9 mouse cellular contexts compared by ENCODE assay signal in the genomic region with DNA sequence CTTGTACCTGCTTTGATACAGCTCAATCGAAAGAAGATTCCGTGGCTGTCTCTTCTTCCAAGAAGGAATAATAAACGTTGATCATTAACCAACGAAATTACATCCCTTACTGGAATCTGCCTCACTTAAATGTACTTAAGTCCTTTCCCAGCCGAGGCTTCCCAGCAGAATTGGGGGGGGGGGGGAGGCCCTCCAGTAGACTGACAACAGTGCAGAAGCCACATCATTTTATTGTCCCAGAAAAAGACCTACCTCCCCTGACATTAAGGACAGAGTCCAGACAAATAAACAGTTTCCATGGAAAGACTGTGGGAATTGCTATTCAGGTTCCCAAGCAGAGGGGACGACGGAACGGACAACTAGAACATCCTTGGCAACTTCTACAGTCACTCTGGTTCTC. TPM values are rescaled to one million over a fixed set of nuclear protein-coding genes. Genes with fewer than 3 reads are reported as not detected.
A peak's percentile ranks its signal among the peaks of the same experiment; 100 is the strongest.
DNase-seq lines count a peak whose midpoint lies in the region; ATAC-seq and TF ChIP-seq lines count a peak whose summit lies in the region.
"Had no signal": no experiment of that assay in that cellular context is flagged by ENCODE, and none has a peak within 500 bp of the region (broad histone marks: within the 10 kb centered on the region; RNA-seq: fewer than 3 reads in every experiment).

No protein-coding gene starts in this region.

- H3K4me2 ChIP-seq in neural tube, embryonic 11.5 days (ENCODE audit: low read depth) = peak overlapping the region; percentile 96; the same call in 1 of the 2 replicates
- peak overlapping the region; percentile 98 for H3K4me2 ChIP-seq in liver, embryonic 11.5 days

- no peak for TF ChIP-seq EP300 in heart, adult 2 months (IDR thresholded peaks at IDR 0.05; ENCODE audit: insufficient read depth, low read depth, low read length)

- no peaks in the 10 kb centered on the region for H3K36me3 ChIP-seq in heart, adult 2 months (ENCODE audit: control insufficient read depth, insufficient read depth, low read length)
- no peaks in the 10 kb centered on the region for H3K36me3 ChIP-seq in neural tube, embryonic 11.5 days (ENCODE audit: control insufficient read depth, insufficient read depth, low read length)
- no peaks in the 10 kb centered on the region for H3K36me3 ChIP-seq in liver, embryonic 11.5 days (ENCODE audit: control insufficient read depth, insufficient read depth, low read length)
- H3K36me3 ChIP-seq: embryonic facial prominence, embryonic 13.5 days had no signal

- H3K4me1 ChIP-seq in heart, adult 2 months (ENCODE audit: control insufficient read depth, insufficient read depth, low read length) = peaks cover 4% of the 10 kb centered on the region
- H3K4me1 ChIP-seq in neural tube, embryonic 11.5 days (ENCODE audit: control insufficient read depth, insufficient read depth, low read length) = no peaks in the 10 kb centered on the region
- peaks cover 14% of the 10 kb centered on the region for H3K4me1 ChIP-seq in liver, embryonic 11.5 days (replicated peaks; ENCODE audit: control insufficient read depth, insufficient read depth, low read length)

- peak overlapping the region; percentile 63 for H3K9ac ChIP-seq in heart, adult 2 months (ENCODE audit: low read depth, low read length)
- no peak overlapping the region for H3K9ac ChIP-seq in neural tube, embryonic 11.5 days (ENCODE audit: low read length)
- no peak overlapping the region; the same call in 1 of the 2 replicates for H3K9ac ChIP-seq in liver, embryonic 11.5 days (ENCODE audit: low read depth, low read length)

- H3K4me3 ChIP-seq in heart, adult 2 months = peak overlapping the region; percentile 55
- H3K4me3 ChIP-seq in neural tube, embryonic 11.5 days (ENCODE audit: low read depth, low read length) = peak overlapping the region; percentile 48; the same call in 1 of the 2 replicates
- peak overlapping the region; percentile 79; the same call in 1 of the 2 replicates for H3K4me3 ChIP-seq in liver, embryonic 11.5 days (ENCODE audit: low read depth, low read length)

- no peaks in the 10 kb centered on the region for H3K79me2 ChIP-seq in heart, adult 2 months (replicated peaks; ENCODE audit: control insufficient read depth, insufficient read depth, low read length)

- TF ChIP-seq POLR2A in heart, adult 2 months (IDR thresholded peaks at IDR 0.05; ENCODE audit: insufficient read depth, low read depth, low read length) = no peak

- H3K9me3 ChIP-seq in neural tube, embryonic 11.5 days (ENCODE audit: control insufficient read depth, low read length) = no peaks in the 10 kb centered on the region
- H3K9me3 ChIP-seq in liver, embryonic 11.5 days (ENCODE audit: control insufficient read depth, low read length) = no peaks in the 10 kb centered on the region
- H3K9me3 ChIP-seq: embryonic facial prominence, embryonic 13.5 days had no signal

- DNase-seq in heart, adult 2 months = no peak
- no peak for DNase-seq in heart, adult 8-10 months (ENCODE audit: low spot score)
- DNase-seq in neural tube, embryonic 11.5 days (ENCODE audit: low spot score) = no peak
- DNase-seq in neural tube, embryonic 10.5 days (ENCODE audit: extremely low spot score, low spot score) = no peak
- DNase-seq in liver, embryonic 11.5 days (ENCODE audit: low spot score) = no peak
- DNase-seq in B cell, adult 2 months = no peak
- no peak for DNase-seq in adrenal gland, postnatal 36 days
- no peak for DNase-seq in left cerebral cortex, postnatal 25 days (ENCODE audit: low spot score in 2 of 2)

- H3K27me3 ChIP-seq in heart, adult 2 months (ENCODE audit: control insufficient read depth, insufficient read depth, low read length) = no peaks in the 10 kb centered on the region
- peaks cover 19% of the 10 kb centered on the region for H3K27me3 ChIP-seq in neural tube, embryonic 11.5 days (ENCODE audit: control insufficient read depth, insufficient read depth, low read length)
- peaks cover 15% of the 10 kb centered on the region for H3K27me3 ChIP-seq in liver, embryonic 11.5 days (replicated peaks; ENCODE audit: control insufficient read depth, insufficient read depth, low read length)

- intact Hi-C loops in heart, adult 2 months (cut with DNase I) = no loop called here
- intact Hi-C loops in left cerebral cortex, postnatal 25 days (cut with DNase I) = no loop called here

- TF ChIP-seq CTCF in heart, adult 2 months (IDR thresholded peaks at IDR 0.05) = no peak

- 38% methylated on average over 8 of the region's 8 CpGs for WGBS in heart, adult 2 months
- WGBS in neural tube, embryonic 11.5 days = 13% methylated on average over 8 of the region's 8 CpGs
- 36% methylated on average over 8 of the region's 8 CpGs for WGBS in liver, embryonic 11.5 days

- no peak overlapping the region; the same call in 1 of the 2 replicates for H3K27ac ChIP-seq in heart, adult 2 months
- H3K27ac ChIP-seq in neural tube, embryonic 11.5 days (ENCODE audit: low read depth, low read length) = no peak overlapping the region
- no peak overlapping the region for H3K27ac ChIP-seq in liver, embryonic 11.5 days (ENCODE audit: low read depth, low read length)
- H3K27ac ChIP-seq: embryonic facial prominence, embryonic 13.5 days had no signal

- ATAC-seq in neural tube, embryonic 11.5 days (ENCODE audit: insufficient read depth, low FRiP score, low TSS enrichment) = no peak
- ATAC-seq in liver, embryonic 11.5 days (replicated peaks; ENCODE audit: low FRiP score) = no peak

RNA-seq across cellular contexts. Expression of a gene that starts 0.7 kb away (rescaled TPM):
- 1 to 10 TPM; 1.6 to 2.3 TPM for total RNA-seq in heart, adult 2 months (2021)
- 1.3 and 2.0 TPM in 2 replicates for polyA plus RNA-seq in heart, adult 2 months (2012; rRNA removed)
- total RNA-seq in heart, adult 8-10 months (2022) = 1 to 10 TPM; 1.6 to 2.4 (median 2.1) TPM
- polyA plus RNA-seq in neural tube, embryonic 11.5 days (2014; fragmentation: Nextera tagmentation; extraction: Ambion mirVana) = 2.4 TPM in 2 replicates
- 13.4 and 14.3 TPM in 2 replicates for polyA plus RNA-seq in liver, embryonic 11.5 days (2014; fragmentation: Nextera tagmentation; extraction: Ambion mirVana)
- total RNA-seq in adrenal gland, postnatal 36 days (2021) = 1 to 10 TPM; 4.4 to 4.9 TPM
- 1 to 10 TPM; 5.5 to 6.0 TPM for total RNA-seq in left cerebral cortex, postnatal 25 days (2021)

RNA-seq across cellular contexts. Expression of a gene that starts 8.6 kb away (rescaled TPM):
- 1 to 10 TPM; 2.4 to 3.0 TPM for total RNA-seq in heart, adult 2 months (2021)
- polyA plus RNA-seq in heart, adult 2 months (2012; rRNA removed) = 1.4 and 2.4 TPM in 2 replicates
- 1 to 10 TPM; 2.2 to 2.7 (median 2.4) TPM for total RNA-seq in heart, adult 8-10 months (2022)
- polyA plus RNA-seq in neural tube, embryonic 11.5 days (2014; fragmentation: Nextera tagmentation; extraction: Ambion mirVana) = 0.64 and 0.74 TPM in 2 replicates
- 0.92 and 1.1 TPM in 2 replicates for polyA plus RNA-seq in liver, embryonic 11.5 days (2014; fragmentation: Nextera tagmentation; extraction: Ambion mirVana)
- 10 to 100 TPM in 1 of 2 experiments, 1 to 10 TPM in 1; 9.4 to 12.7 TPM for total RNA-seq in adrenal gland, postnatal 36 days (2021)
- 1 to 10 TPM; 4.4 to 4.6 TPM for total RNA-seq in left cerebral cortex, postnatal 25 days (2021)

RNA-seq across cellular contexts. Expression of a gene that starts 48.4 kb away (rescaled TPM):
- total RNA-seq in heart, adult 2 months (2021) = 10 to 100 TPM; 17.6 to 18.2 TPM
- 12.0 and 17.7 TPM in 2 replicates for polyA plus RNA-seq in heart, adult 2 months (2012; rRNA removed)
- total RNA-seq in heart, adult 8-10 months (2022) = 10 to 100 TPM; 19.0 to 22.9 (median 20.3) TPM
- polyA plus RNA-seq in neural tube, embryonic 11.5 days (2014; fragmentation: Nextera tagmentation; extraction: Ambion mirVana) = 71.2 and 78.0 TPM in 2 replicates
- 55.7 and 55.8 TPM in 2 replicates for polyA plus RNA-seq in liver, embryonic 11.5 days (2014; fragmentation: Nextera tagmentation; extraction: Ambion mirVana)
- total RNA-seq in adrenal gland, postnatal 36 days (2021) = 10 to 100 TPM; 35.6 to 37.3 TPM
- total RNA-seq in left cerebral cortex, postnatal 25 days (2021) = 10 to 100 TPM; 80.8 to 90.6 TPM
